Mouse (Mus musculus) liver, adult 2 months (tissue): ENCODE results near the gene Wdr6. TPM values are rescaled to one million over a fixed set of nuclear protein-coding genes. Genes with fewer than 3 reads are reported as not detected.
A peak's percentile ranks its signal among the peaks of the same experiment; 100 is the strongest.

ENCODE experiments used
- DNase-seq: peaks from one replicate; pipeline ENCODE4 v3.0.0-alpha.2; 2011; ENCODE audit warnings: low read depth, low spot score; ENCODE audit errors: extremely low read depth
- H3K27ac ChIP-seq: fragments of 200-500 bp; replicated peaks from 2 replicates; pipeline ENCODE4 v1.5.1; 2012; ENCODE audit warnings: low read depth, mild to moderate bottlenecking, control low read depth, inconsistent platforms, low read length; ENCODE audit not compliant: insufficient read depth
- H3K27me3 ChIP-seq: fragments of 200-500 bp; 2 replicates; pipeline ENCODE4 v1.6.1; 2012; ENCODE audit warnings: mild to moderate bottlenecking, moderate library complexity, low read length, inconsistent platforms; ENCODE audit not compliant: control insufficient read depth, insufficient read depth
- H3K36me3 ChIP-seq: fragments of 200-500 bp; 2 replicates; pipeline ENCODE4 v1.6.1; 2012; ENCODE audit warnings: low read length, inconsistent platforms; ENCODE audit not compliant: control insufficient read depth, insufficient read depth
- H3K4me1 ChIP-seq: fragments of 200-500 bp; 2 replicates; pipeline ENCODE4 v1.6.1; 2011; ENCODE audit warnings: low read length; ENCODE audit not compliant: control insufficient read depth, insufficient read depth
- H3K4me3 ChIP-seq: fragments of 200-500 bp; 2 replicates; pipeline ENCODE4 v1.5.1; 2011; ENCODE audit warnings: low read depth, mild to moderate bottlenecking, control low read depth, low read length, moderate library complexity; ENCODE audit not compliant: insufficient read depth
- H3K79me2 ChIP-seq: fragments of 200-500 bp; 2 replicates; pipeline ENCODE4 v1.6.1; 2012; ENCODE audit warnings: inconsistent platforms, mild to moderate bottlenecking, low read length, moderate library complexity; ENCODE audit not compliant: control insufficient read depth, insufficient read depth
- H3K9ac ChIP-seq: fragments of 200-500 bp; 2 replicates; pipeline ENCODE4 v1.6.1; 2012; ENCODE audit warnings: low read depth, mild to moderate bottlenecking, control low read depth, inconsistent platforms, low read length
- CTCF ChIP-seq: fragments of 200-500 bp; IDR thresholded peaks from 2 replicates; pipeline ENCODE4 v1.5.1; 2011; ENCODE audit warnings: low read depth, low read length, control low read depth
- POLR2A ChIP-seq: fragments of 200-500 bp; IDR thresholded peaks from 2 replicates; pipeline ENCODE4 v1.6.1; 2011; ENCODE audit warnings: low read length, control low read depth; ENCODE audit not compliant: insufficient read depth; ENCODE audit errors: extremely low read depth
- WGBS: fragments of 180-500 bp; shearing (Covaris S2); methylation state at CpG from one replicate; pipeline ENCODE4 v1.1.7; 2018; 5-methylcytosine and 5-hydroxymethylcytosine counted together
- polyA plus RNA-seq: library from polyadenylated mRNA; depleted of rRNA; stranded (reverse); fragments of >200 nt; gene quantifications from 2 replicates; pipeline ENCODE4 v1.2.3, GENCODE M21; 2012
- total RNA-seq: library from RNA; depleted of rRNA; stranded (reverse); fragments of >200 nt; gene quantifications from 2 replicates; pipeline ENCODE4 v1.2.3, GENCODE M21; 2014

Gene Wdr6
- total and polyA plus RNA-seq, 2 experiments, result 6.4 to 14.8 TPM

- Histone ChIP-seq H3K27me3 (no peaks in the 10 kb centered on the region), H3K79me2 (peaks cover 4% of the 10 kb centered on the region; the same call in 1 of the 2 replicates), H3K27ac (peak overlapping the region; percentile 54), H3K4me3 (peak overlapping the region; percentile 73), H3K9ac (peak overlapping the region; percentile 82), H3K36me3 (peaks cover 4% of the 10 kb centered on the region; the same call in 1 of the 2 replicates), H3K4me1 (peaks cover 12% of the 10 kb centered on the region)
- 15% methylated on average over 35 of the region's 35 CpGs for WGBS
- TF ChIP-seq CTCF (no peak), POLR2A (no peak)
- DNase-seq, result no peak
Observed at GRCm38 (mm10) chr9:108565881-108566814, 12.4 kb downstream of the Wdr6 start.

GRCm38 (mm10) chr9:108564131-108564530, 14.4 kb downstream of the Wdr6 start:
- 82% methylated on average over 7 of the region's 7 CpGs for WGBS
- Histone ChIP-seq H3K36me3 (peaks cover 8% of the 10 kb centered on the region), H3K27ac (no peak overlapping the region), H3K27me3 (no peaks in the 10 kb centered on the region), H3K9ac (no peak overlapping the region), H3K79me2 (peaks cover 8% of the 10 kb centered on the region; the same call in 1 of the 2 replicates), H3K4me1 (peaks cover 10% of the 10 kb centered on the region), H3K4me3 (no peak overlapping the region)
- TF ChIP-seq CTCF (no peak), POLR2A (no peak)
- no peak for DNase-seq

- no peak overlapping the region for H3K9ac ChIP-seq
- H3K4me3 ChIP-seq, result no peak overlapping the region
- peaks cover 8% of the 10 kb centered on the region; the same call in 1 of the 2 replicates for H3K79me2 ChIP-seq
- H3K36me3 ChIP-seq, result peaks cover 13% of the 10 kb centered on the region
- peaks cover 9% of the 10 kb centered on the region for H3K4me1 ChIP-seq
- no peak overlapping the region for H3K27ac ChIP-seq
- no peak for TF ChIP-seq CTCF
- no peak for TF ChIP-seq POLR2A
- H3K27me3 ChIP-seq, result no peaks in the 10 kb centered on the region
- 92% methylated on average over 8 of the region's 8 CpGs for WGBS
- no peak for DNase-seq
Observed at GRCm38 (mm10) chr9:108563671-108564070, 14.9 kb downstream of the Wdr6 start.

GRCm38 (mm10) chr9:108560227-108560841, 18.2 kb downstream of the Wdr6 start, which contains the start of gene Impdh2:
Impdh2 (plus strand) TSS chr9:108560286.
- peak within 1 kb of the TSS; percentile 74 for H3K4me3 ChIP-seq
- WGBS, result under 1% methylated on average over 53 of the region's 53 CpGs
- H3K27ac ChIP-seq, result peak within 1 kb of the TSS; percentile 30
- no peaks in the 10 kb centered on the region for H3K27me3 ChIP-seq
- peak; percentile 89 for DNase-seq
- H3K79me2 ChIP-seq, result peaks cover 8% of the 10 kb centered on the region; the same call in 1 of the 2 replicates
- H3K4me1 ChIP-seq, result no peaks in the 10 kb centered on the region
- peak within 1 kb of the TSS; percentile 89 for H3K9ac ChIP-seq
- H3K36me3 ChIP-seq, result peaks cover 37% of the 10 kb centered on the region
- TF ChIP-seq CTCF, result 0 out of 2 replicates have a peak, but pooled peaks have one; percentile 0
- peak; percentile 78 for TF ChIP-seq POLR2A

GRCm38 (mm10) chr9:108559169-108559568, 19.4 kb downstream of the Wdr6 start:
- Histone ChIP-seq H3K4me3 (no peak overlapping the region), H3K9ac (no peak overlapping the region), H3K36me3 (peaks cover 44% of the 10 kb centered on the region), H3K27ac (no peak overlapping the region), H3K79me2 (peaks cover 8% of the 10 kb centered on the region; the same call in 1 of the 2 replicates), H3K4me1 (no peaks in the 10 kb centered on the region), H3K27me3 (no peaks in the 10 kb centered on the region)
- 92% methylated on average over 4 of the region's 4 CpGs for WGBS
- TF ChIP-seq POLR2A (no peak), CTCF (no peak)
- DNase-seq, result no peak
